ENCODE assay signal across 20 mouse cellular contexts in genomic region chr16:50671170-50671569, GRCm38 (mm10).
DNase-seq lines count a peak whose midpoint lies in the region; ATAC-seq lines count a peak whose summit lies in the region.
"Had no signal": no experiment of that assay in that cellular context is flagged by ENCODE, and none has a peak within 500 bp of the region (broad histone marks: within the 10 kb centered on the region; RNA-seq: fewer than 3 reads in every experiment).

No protein-coding gene starts in this region.

- peak; percentile 17 for DNase-seq in 416B (ENCODE audit: low read depth)
- DNase-seq in urinary bladder, postnatal 25 days (ENCODE audit: low spot score), result no peak
- DNase-seq in kidney, postnatal 25 days, result no peak
- DNase-seq: adrenal gland, adult 2 months; adrenal gland, adult 8-10 months; adrenal gland, postnatal 10 days; adrenal gland, postnatal 14 days; adrenal gland, postnatal 25 days; adrenal gland, postnatal 36 days; B cell, adult 2 months; cerebellum, adult 11 months; cerebellum, adult 11-12 months; cerebellum, adult 18-20 months; cerebellum, adult 2 months had no signal

- peak; percentile 91 for ATAC-seq in granulocyte monocyte progenitor cell, adult 5-6 weeks (replicated peaks; ENCODE audit: poor library complexity, severe bottlenecking)
- peak; percentile 89 for ATAC-seq in megakaryocyte progenitor cell, adult 5-6 weeks (replicated peaks; ENCODE audit: poor library complexity)
- ATAC-seq in frontal cortex, adult (ENCODE audit: low TSS enrichment), result no peak
- ATAC-seq: activated CD4-positive, CD25-positive, alpha-beta regulatory T cell, adult 4 months; CD4-positive, CD25-positive, alpha-beta regulatory T cell, adult 4 months; Patski had no signal
